Mouse (Mus musculus) hindbrain, postnatal 0 days (tissue): ENCODE results near the gene Btbd3. TPM values are rescaled to one million over a fixed set of nuclear protein-coding genes. Genes with fewer than 3 reads are reported as not detected.

Experiments used
- ATAC-seq: fragments of 200-750 bp; cut with Nextera tagmentation; 2 replicates; pipeline ENCODE4 v1.8.0; 2017; ENCODE audit warnings: mild to moderate bottlenecking, moderate TSS enrichment, moderate library complexity
- DNase-seq: peaks from one replicate; pipeline ENCODE4 v3.0.0-alpha.2; 2015; ENCODE audit warnings: low spot score
- H3K27ac ChIP-seq: fragments of 300-500 bp; sonication (generic); 2 replicates; pipeline ENCODE4 v1.5.1; 2014; ENCODE audit warnings: mild to moderate bottlenecking
- H3K27me3 ChIP-seq: fragments of 300-500 bp; sonication (generic); 2 replicates; pipeline ENCODE4 v1.6.1; 2014; ENCODE audit warnings: low read length, mixed read lengths; ENCODE audit not compliant: insufficient read depth
- H3K36me3 ChIP-seq: fragments of 300-500 bp; sonication (generic); 2 replicates; pipeline ENCODE4 v1.6.1; 2014; ENCODE audit warnings: low read length, mixed read lengths; ENCODE audit not compliant: insufficient read depth
- H3K4me1 ChIP-seq: fragments of 300-500 bp; sonication (generic); 2 replicates; pipeline ENCODE4 v1.6.1; 2014; ENCODE audit warnings: antibody characterized with exemption, low read length, mixed read lengths; ENCODE audit not compliant: insufficient read depth
- H3K4me2 ChIP-seq: fragments of 300-500 bp; sonication (generic); 2 replicates; pipeline ENCODE4 v1.6.1; 2014; ENCODE audit warnings: low read depth, mild to moderate bottlenecking, low read length, moderate library complexity, mixed read lengths
- H3K4me3 ChIP-seq: fragments of 300-500 bp; sonication (generic); 2 replicates; pipeline ENCODE4 v1.5.1; 2014; ENCODE audit warnings: low read length
- H3K9ac ChIP-seq: fragments of 300-500 bp; sonication (generic); replicated peaks from 2 replicates; pipeline ENCODE4 v1.6.1; 2014; ENCODE audit warnings: mild to moderate bottlenecking, low read length, moderate library complexity, mixed read lengths
- H3K9me3 ChIP-seq: fragments of 300-500 bp; sonication (generic); 2 replicates; pipeline ENCODE4 v1.6.1; 2016; ENCODE audit warnings: low read length, mixed read lengths
- CTCF ChIP-seq: IDR thresholded peaks from 2 replicates; pipeline ENCODE4 v1.5.1; 2016; ENCODE audit warnings: antibody characterized with exemption, control low read depth, low read depth
- WGBS: fragments of 180-500 bp; shearing (Covaris S2); extraction: QIAGEN DNeasy Blood & Tissue Kit; methylation state at CpG from one replicate; pipeline ENCODE4 v1.1.7; 2014; 5-methylcytosine and 5-hydroxymethylcytosine counted together
- polyA plus RNA-seq: library from polyadenylated mRNA; unstranded; fragments of >200 nt; fragmentation: Nextera tagmentation; extraction: Ambion mirVana; gene quantifications from 2 replicates; pipeline ENCODE4 v1.2.1, GENCODE M21; 2015
- total RNA-seq: library from RNA; depleted of rRNA; stranded (reverse); fragments of >200 nt; gene quantifications from 2 replicates; pipeline ENCODE4 v1.2.3, GENCODE M21; 2014

The Btbd3 gene
- total and polyA plus RNA-seq, 2 experiments from 2014 or later = 37.4 to 63.1 TPM

- H3K27ac ChIP-seq = no peak overlapping the region
- no peak for ATAC-seq
- no peaks in the 10 kb centered on the region for H3K4me1 ChIP-seq
- no peaks in the 10 kb centered on the region for H3K9me3 ChIP-seq
- H3K9ac ChIP-seq = no peak overlapping the region
- H3K27me3 ChIP-seq = no peaks in the 10 kb centered on the region
- no peak overlapping the region for H3K4me2 ChIP-seq
- DNase-seq = no peak
- H3K36me3 ChIP-seq = no peaks in the 10 kb centered on the region
- 85% methylated on average over 4 of the region's 4 CpGs for WGBS
- no peak for TF ChIP-seq CTCF
- H3K4me3 ChIP-seq = no peak overlapping the region
Measured at GRCm38 (mm10) chr2:138365391-138365790, 109.0 kb downstream of the Btbd3 start.

GRCm38 (mm10) chr2:138374556-138374955 lies 118.2 kb downstream of the Btbd3 start:
- TF ChIP-seq CTCF = no peak
- no peak overlapping the region for H3K9ac ChIP-seq
- 86% methylated on average over 5 of the region's 5 CpGs for WGBS
- DNase-seq (no peak), ATAC-seq (no peak)
- H3K27me3 ChIP-seq = no peaks in the 10 kb centered on the region
- H3K4me2 ChIP-seq = no peak overlapping the region
- H3K4me3 ChIP-seq = no peak overlapping the region
- no peak overlapping the region for H3K27ac ChIP-seq
- H3K36me3 ChIP-seq = no peaks in the 10 kb centered on the region
- no peaks in the 10 kb centered on the region for H3K9me3 ChIP-seq
- H3K4me1 ChIP-seq = no peaks in the 10 kb centered on the region

GRCm38 (mm10) chr2:138378855-138379254 lies 122.5 kb downstream of the Btbd3 start:
- DNase-seq (no peak), ATAC-seq (no peak)
- no peak overlapping the region for H3K4me3 ChIP-seq
- no peaks in the 10 kb centered on the region for H3K36me3 ChIP-seq
- H3K9ac ChIP-seq = no peak overlapping the region
- no peaks in the 10 kb centered on the region for H3K27me3 ChIP-seq
- no peak overlapping the region for H3K27ac ChIP-seq
- no peaks in the 10 kb centered on the region for H3K9me3 ChIP-seq
- H3K4me2 ChIP-seq = no peak overlapping the region
- no peak for TF ChIP-seq CTCF
- no peaks in the 10 kb centered on the region for H3K4me1 ChIP-seq

- no peak for TF ChIP-seq CTCF
- Histone ChIP-seq H3K27ac (no peak overlapping the region), H3K9ac (no peak overlapping the region), H3K4me1 (no peaks in the 10 kb centered on the region), H3K9me3 (no peaks in the 10 kb centered on the region), H3K4me3 (no peak overlapping the region), H3K36me3 (no peaks in the 10 kb centered on the region), H3K27me3 (no peaks in the 10 kb centered on the region), H3K4me2 (no peak overlapping the region)
- no peak for ATAC-seq
- DNase-seq = no peak
- 88% methylated on average over 2 of the region's 2 CpGs for WGBS
Measured at GRCm38 (mm10) chr2:138384762-138385161, 128.4 kb downstream of the Btbd3 start.

- 52% methylated on average over 1 of the region's 1 CpGs for WGBS
- no peaks in the 10 kb centered on the region for H3K27me3 ChIP-seq
- H3K4me1 ChIP-seq = no peaks in the 10 kb centered on the region
- H3K27ac ChIP-seq = no peak overlapping the region
- no peak for TF ChIP-seq CTCF
- no peak overlapping the region for H3K4me3 ChIP-seq
- H3K36me3 ChIP-seq = no peaks in the 10 kb centered on the region
- ATAC-seq = no peak
- DNase-seq = no peak
- H3K4me2 ChIP-seq = no peak overlapping the region
- H3K9me3 ChIP-seq = no peaks in the 10 kb centered on the region
- no peak overlapping the region for H3K9ac ChIP-seq
Measured at GRCm38 (mm10) chr2:138388591-138388990, 132.2 kb downstream of the Btbd3 start.

GRCm38 (mm10) chr2:138403046-138403445 lies 146.7 kb downstream of the Btbd3 start:
- no peak overlapping the region for H3K4me3 ChIP-seq
- H3K36me3 ChIP-seq = no peaks in the 10 kb centered on the region
- H3K27me3 ChIP-seq = no peaks in the 10 kb centered on the region
- H3K9me3 ChIP-seq = no peaks in the 10 kb centered on the region
- WGBS = 38% methylated on average over 5 of the region's 5 CpGs
- ATAC-seq (no peak), DNase-seq (peak; percentile 20)
- no peak overlapping the region for H3K27ac ChIP-seq
- H3K4me1 ChIP-seq = no peaks in the 10 kb centered on the region
- H3K4me2 ChIP-seq = no peak overlapping the region
- no peak for TF ChIP-seq CTCF
- no peak overlapping the region for H3K9ac ChIP-seq

- Histone ChIP-seq H3K4me3 (no peak overlapping the region), H3K9me3 (no peaks in the 10 kb centered on the region), H3K27ac (0 out of 2 replicates have a peak overlapping the region, but pooled peaks have one; percentile 11), H3K27me3 (no peaks in the 10 kb centered on the region), H3K9ac (no peak overlapping the region), H3K4me2 (no peak overlapping the region), H3K4me1 (no peaks in the 10 kb centered on the region), H3K36me3 (no peaks in the 10 kb centered on the region)
- peak; percentile 69 for DNase-seq
- peak; percentile 91 for ATAC-seq
- no peak for TF ChIP-seq CTCF
- 4% methylated on average over 4 of the region's 4 CpGs for WGBS
Measured at GRCm38 (mm10) chr2:138405753-138406528, 149.6 kb downstream of the Btbd3 start.
